Mouse (Mus musculus) cerebellum, postnatal 4 days (tissue): ENCODE data around the gene Mrpl18.

Experiments used
- DNase-seq, 2 experiments: peaks; one replicate each; pipeline ENCODE4 v3.0.0; 2022; ENCODE audit warnings: low spot score in 2 of 2, mixed read lengths in 1 of 2

Gene Mrpl18

DNA sequence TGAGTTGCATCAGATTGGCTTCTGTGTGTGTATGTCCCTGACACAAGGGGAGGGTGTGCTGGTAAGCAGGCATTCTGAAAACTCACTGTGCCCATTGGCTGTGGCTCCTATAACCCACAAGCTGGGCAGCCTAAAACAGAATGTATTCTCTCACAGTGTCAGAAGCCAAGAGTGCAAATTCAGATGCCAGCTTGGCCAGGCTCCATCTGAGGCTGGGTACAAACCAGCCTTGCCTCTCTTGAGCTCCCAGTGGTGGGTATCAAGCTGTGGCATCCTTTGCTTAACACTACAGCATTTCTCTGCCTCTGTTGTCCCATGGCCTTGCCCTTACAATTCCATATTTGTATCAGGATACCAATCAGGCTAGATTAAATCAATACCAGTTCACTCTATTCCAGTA is 52.0 kb downstream of the Mrpl18 start:
- DNase-seq, result no peak
